Mouse (Mus musculus) c-Kit-positive CD71-positive TER-119-positive erythroid progenitor cells, embryonic 14.5 days (primary cell): ENCODE data around the gene Slc7a11.

Experiments used
- DNase-seq: peaks from one replicate; pipeline ENCODE4 v3.0.0-alpha.2; 2013; ENCODE audit warnings: low spot score

Gene Slc7a11

GRCm38 (mm10) chr3:49983429-49984268 is 459.8 kb downstream of the Slc7a11 start:
- DNase-seq: no peak

GRCm38 (mm10) chr3:49973994-49974393 is 469.4 kb downstream of the Slc7a11 start:
- DNase-seq: no peak

- DNase-seq: no peak
Measured at GRCm38 (mm10) chr3:49965569-49965968, 477.8 kb downstream of the Slc7a11 start.

- no peak for DNase-seq
Measured at GRCm38 (mm10) chr3:49960581-49960980, 482.8 kb downstream of the Slc7a11 start.

GRCm38 (mm10) chr3:49946845-49947244 is 496.6 kb downstream of the Slc7a11 start:
- no peak for DNase-seq

GRCm38 (mm10) chr3:49944783-49945182 is 498.6 kb downstream of the Slc7a11 start:
- no peak for DNase-seq

- DNase-seq: no peak
Measured at GRCm38 (mm10) chr3:49937611-49938010, 505.8 kb downstream of the Slc7a11 start.

- DNase-seq: no peak
Measured at GRCm38 (mm10) chr3:49929496-49929895, 513.9 kb downstream of the Slc7a11 start.

- DNase-seq: no peak
Measured at GRCm38 (mm10) chr3:49928509-49929263, 514.7 kb downstream of the Slc7a11 start.

GRCm38 (mm10) chr3:49913929-49914328 is 529.5 kb downstream of the Slc7a11 start:
- DNase-seq: no peak

GRCm38 (mm10) chr3:49910922-49911321 is 532.5 kb downstream of the Slc7a11 start:
- DNase-seq: no peak

GRCm38 (mm10) chr3:49908426-49909341 is 534.7 kb downstream of the Slc7a11 start:
- DNase-seq: no peak

GRCm38 (mm10) chr3:49893945-49894344 is 549.5 kb downstream of the Slc7a11 start:
- DNase-seq: no peak

GRCm38 (mm10) chr3:49887359-49887758 is 556.1 kb downstream of the Slc7a11 start:
- no peak for DNase-seq

GRCm38 (mm10) chr3:49886220-49886945 is 557.0 kb downstream of the Slc7a11 start:
- no peak for DNase-seq

GRCm38 (mm10) chr3:49880496-49880895 is 562.9 kb downstream of the Slc7a11 start:
- DNase-seq: no peak

GRCm38 (mm10) chr3:49870786-49871185 is 572.6 kb downstream of the Slc7a11 start:
- DNase-seq: no peak

GRCm38 (mm10) chr3:49867951-49868584 is 575.3 kb downstream of the Slc7a11 start:
- DNase-seq: no peak

- DNase-seq: no peak
Measured at GRCm38 (mm10) chr3:49867147-49867950, 576.1 kb downstream of the Slc7a11 start.

GRCm38 (mm10) chr3:49866061-49866515 is 577.3 kb downstream of the Slc7a11 start:
- no peak for DNase-seq
